Mouse (Mus musculus): Measurements from ENCODE around the gene Gal3st2b. TPM values are rescaled to one million over a fixed set of nuclear protein-coding genes. Genes with fewer than 3 reads are reported as not detected.
"Not testable (repeated sequence)": the region's sequence is repeated elsewhere in the genome, so short reads cannot be mapped to it uniquely, and the experiment has no call there.

The Gal3st2b gene
- polyA plus RNA-seq, 1 experiment from 2014 or later: not detected

GRCm38 (mm10) chr1:93966489-93966888 is 48.4 kb downstream of the Gal3st2b start:
- H3K4me2 ChIP-seq (replicated peaks; ENCODE audit: low read depth, low read length); DNase-seq (ENCODE audit: low spot score); H3K9me3 ChIP-seq (ENCODE audit: low read length); H3K4me3 ChIP-seq (ENCODE audit: low read depth, low read length); H3K4me1 ChIP-seq (ENCODE audit: insufficient read depth, low read depth, low read length); H3K27ac ChIP-seq (ENCODE audit: low read length); H3K9ac ChIP-seq (replicated peaks; ENCODE audit: low read depth); H3K36me3 ChIP-seq (ENCODE audit: insufficient read depth, low read length); H3K27me3 ChIP-seq (replicated peaks; ENCODE audit: insufficient read depth, low read length): not testable (repeated sequence)
- ATAC-seq: peak; percentile 35
- WGBS: no CpG with 5 or more reads among the region's 1 CpGs

- ATAC-seq: not testable (repeated sequence)
Observed at GRCm38 (mm10) chr1:93970380-93970779, 52.3 kb downstream of the Gal3st2b start.

GRCm38 (mm10) chr1:93970797-93971196 is 52.7 kb downstream of the Gal3st2b start:
- H3K4me1 ChIP-seq (ENCODE audit: insufficient read depth, low read depth, low read length); H3K36me3 ChIP-seq (ENCODE audit: insufficient read depth, low read length); ATAC-seq; H3K9ac ChIP-seq (replicated peaks; ENCODE audit: low read depth); H3K27ac ChIP-seq (ENCODE audit: low read length); H3K4me2 ChIP-seq (replicated peaks; ENCODE audit: low read depth, low read length); DNase-seq (ENCODE audit: low spot score); H3K9me3 ChIP-seq (ENCODE audit: low read length); H3K27me3 ChIP-seq (replicated peaks; ENCODE audit: insufficient read depth, low read length); H3K4me3 ChIP-seq (ENCODE audit: low read depth, low read length): not testable (repeated sequence)
- no CpG with 5 or more reads among the region's 4 CpGs for WGBS

More at GRCm38 (mm10) chr1:93970380-93970779, 52.3 kb downstream of the Gal3st2b start:
- DNase-seq (ENCODE audit: low spot score); H3K9ac ChIP-seq (replicated peaks; ENCODE audit: low read depth); H3K4me1 ChIP-seq (ENCODE audit: insufficient read depth, low read depth, low read length); H3K4me2 ChIP-seq (replicated peaks; ENCODE audit: low read depth, low read length); H3K27me3 ChIP-seq (replicated peaks; ENCODE audit: insufficient read depth, low read length); H3K27ac ChIP-seq (ENCODE audit: low read length); H3K4me3 ChIP-seq (ENCODE audit: low read depth, low read length); H3K36me3 ChIP-seq (ENCODE audit: insufficient read depth, low read length); H3K9me3 ChIP-seq (ENCODE audit: low read length): not testable (repeated sequence)
- 36% methylated on average over 2 of the region's 5 CpGs for WGBS

GRCm38 (mm10) chr1:93975764-93976163 is 57.7 kb downstream of the Gal3st2b start:
- no CpG with 5 or more reads among the region's 4 CpGs for WGBS

GRCm38 (mm10) chr1:93978287-93978686 is 60.2 kb downstream of the Gal3st2b start:
- H3K9me3 ChIP-seq (ENCODE audit: low read length); H3K4me3 ChIP-seq (ENCODE audit: low read depth, low read length); ATAC-seq; H3K4me2 ChIP-seq (replicated peaks; ENCODE audit: low read depth, low read length); H3K9ac ChIP-seq (replicated peaks; ENCODE audit: low read depth); H3K27me3 ChIP-seq (replicated peaks; ENCODE audit: insufficient read depth, low read length); H3K27ac ChIP-seq (ENCODE audit: low read length); H3K4me1 ChIP-seq (ENCODE audit: insufficient read depth, low read depth, low read length); H3K36me3 ChIP-seq (ENCODE audit: insufficient read depth, low read length); DNase-seq (ENCODE audit: low spot score): not testable (repeated sequence)
- WGBS: no CpG with 5 or more reads among the region's 7 CpGs

More at GRCm38 (mm10) chr1:93975764-93976163, 57.7 kb downstream of the Gal3st2b start:
- not testable (repeated sequence) for H3K4me1 ChIP-seq (ENCODE audit: insufficient read depth, low read depth, low read length); H3K4me3 ChIP-seq (ENCODE audit: low read depth, low read length); H3K27ac ChIP-seq (ENCODE audit: low read length); H3K27me3 ChIP-seq (replicated peaks; ENCODE audit: insufficient read depth, low read length); H3K9me3 ChIP-seq (ENCODE audit: low read length); H3K4me2 ChIP-seq (replicated peaks; ENCODE audit: low read depth, low read length); H3K9ac ChIP-seq (replicated peaks; ENCODE audit: low read depth); ATAC-seq; H3K36me3 ChIP-seq (ENCODE audit: insufficient read depth, low read length); DNase-seq (ENCODE audit: low spot score)

GRCm38 (mm10) chr1:93980932-93981331 is 62.8 kb downstream of the Gal3st2b start:
- not testable (repeated sequence) for H3K36me3 ChIP-seq (ENCODE audit: insufficient read depth, low read length); DNase-seq (ENCODE audit: low spot score); H3K27ac ChIP-seq (ENCODE audit: low read length); H3K27me3 ChIP-seq (replicated peaks; ENCODE audit: insufficient read depth, low read length); H3K9ac ChIP-seq (replicated peaks; ENCODE audit: low read depth); H3K4me1 ChIP-seq (ENCODE audit: insufficient read depth, low read depth, low read length); H3K4me2 ChIP-seq (replicated peaks; ENCODE audit: low read depth, low read length); H3K9me3 ChIP-seq (ENCODE audit: low read length); H3K4me3 ChIP-seq (ENCODE audit: low read depth, low read length)
- 0 out of 2 replicates have a peak, but pooled peaks have one; percentile 37 for ATAC-seq
- no CpG with 5 or more reads among the region's 2 CpGs for WGBS

GRCm38 (mm10) chr1:93986167-93986566 is 68.1 kb downstream of the Gal3st2b start:
- DNase-seq (ENCODE audit: low spot score) (no peak), ATAC-seq (no peak)
- TF ChIP-seq EP300 (IDR thresholded peaks at IDR 0.05): no peak
- no peak for TF ChIP-seq CTCF (IDR thresholded peaks at IDR 0.05)
- H3K4me2 ChIP-seq (replicated peaks; ENCODE audit: low read depth, low read length): no peak overlapping the region
- no peak overlapping the region for H3K4me3 ChIP-seq (ENCODE audit: low read depth, low read length)
- H3K4me1 ChIP-seq (ENCODE audit: insufficient read depth, low read depth, low read length): no peaks in the 10 kb centered on the region
- no peaks in the 10 kb centered on the region for H3K27me3 ChIP-seq (replicated peaks; ENCODE audit: insufficient read depth, low read length)
- no peak overlapping the region for H3K9ac ChIP-seq (replicated peaks; ENCODE audit: low read depth)
- WGBS: 75% methylated on average over 3 of the region's 3 CpGs
- no peak overlapping the region for H3K27ac ChIP-seq (ENCODE audit: low read length)
- H3K9me3 ChIP-seq (ENCODE audit: low read length): no peaks in the 10 kb centered on the region
- no peaks in the 10 kb centered on the region for H3K36me3 ChIP-seq (ENCODE audit: insufficient read depth, low read length)

Data from lung, postnatal 0 days (tissue).